Mouse (Mus musculus) limb, embryonic 11.5 days (tissue): ENCODE results near the gene Uvssa. TPM values are rescaled to one million over a fixed set of nuclear protein-coding genes. Genes with fewer than 3 reads are reported as not detected.
A peak's percentile ranks its signal among the peaks of the same experiment; 100 is the strongest.

Source experiments
- ATAC-seq: fragments of 200-750 bp; cut with Nextera tagmentation; 2 replicates; pipeline ENCODE4 v1.8.0; 2017; ENCODE audit warnings: low read depth; ENCODE audit not compliant: insufficient number of reproducible peaks, low FRiP score, low TSS enrichment
- DNase-seq: peaks from one replicate; pipeline ENCODE4 v3.0.0-alpha.2; 2015; ENCODE audit warnings: low spot score
- H3K27ac ChIP-seq: fragments of 300-500 bp; sonication (generic); replicated peaks from 2 replicates; pipeline ENCODE4 v1.5.1; 2014; ENCODE audit warnings: low read depth, mild to moderate bottlenecking, low read length
- H3K27me3 ChIP-seq: fragments of 300-500 bp; sonication (generic); 2 replicates; pipeline ENCODE4 v1.6.1; 2014; ENCODE audit warnings: mild to moderate bottlenecking, low read length, mixed read lengths; ENCODE audit not compliant: control insufficient read depth, insufficient read depth
- H3K36me3 ChIP-seq: fragments of 300-500 bp; sonication (generic); 2 replicates; pipeline ENCODE4 v1.6.1; 2014; ENCODE audit warnings: mild to moderate bottlenecking, low read length, moderate library complexity, mixed read lengths; ENCODE audit not compliant: control insufficient read depth, insufficient read depth
- H3K4me1 ChIP-seq: fragments of 300-500 bp; sonication (generic); 2 replicates; pipeline ENCODE4 v1.6.1; 2014; ENCODE audit warnings: low read length, mixed read lengths; ENCODE audit not compliant: control insufficient read depth, insufficient read depth
- H3K4me2 ChIP-seq: fragments of 300-500 bp; sonication (generic); 2 replicates; pipeline ENCODE4 v1.6.1; 2014; ENCODE audit warnings: low read depth, mild to moderate bottlenecking, moderate library complexity; ENCODE audit not compliant: severe bottlenecking
- H3K4me3 ChIP-seq: fragments of 300-500 bp; sonication (generic); 2 replicates; pipeline ENCODE4 v1.5.1; 2014; ENCODE audit warnings: low read depth, low read length
- H3K9ac ChIP-seq: fragments of 300-500 bp; sonication (generic); 2 replicates; pipeline ENCODE4 v1.6.1; 2014; ENCODE audit warnings: mild to moderate bottlenecking, low read length
- H3K9me3 ChIP-seq: fragments of 300-500 bp; sonication (generic); 2 replicates; pipeline ENCODE4 v1.6.1; 2016; ENCODE audit warnings: low read length; ENCODE audit not compliant: control insufficient read depth
- WGBS: fragments of 180-500 bp; shearing (Covaris S2); extraction: QIAGEN DNeasy Blood & Tissue Kit; methylation state at CpG from one replicate; pipeline ENCODE4 v1.1.7; 2014; 5-methylcytosine and 5-hydroxymethylcytosine counted together
- polyA plus RNA-seq: library from polyadenylated mRNA; unstranded; fragments of >200 nt; fragmentation: Nextera tagmentation; extraction: Ambion mirVana; gene quantifications from 2 replicates; pipeline ENCODE4 v1.2.1, GENCODE M21; 2014

Gene Uvssa
- polyA plus RNA-seq, 1 experiment from 2014 or later, result 8.6 TPM

GRCm38 (mm10) chr5:33431173-33432005 lies 53.0 kb downstream of the Uvssa start:
- peak; percentile 62 for DNase-seq
- Histone ChIP-seq H3K27ac (no peak overlapping the region), H3K9me3 (no peaks in the 10 kb centered on the region), H3K4me1 (peaks cover 19% of the 10 kb centered on the region), H3K9ac (0 out of 2 replicates have a peak overlapping the region, but pooled peaks have one; percentile 4), H3K4me3 (peak overlapping the region; percentile 24), H3K4me2 (peak overlapping the region; percentile 27; the same call in 1 of the 2 replicates), H3K27me3 (peaks cover 85% of the 10 kb centered on the region), H3K36me3 (no peaks in the 10 kb centered on the region)
- ATAC-seq, result no peak
- under 1% methylated on average over 77 of the region's 77 CpGs for WGBS

- H3K9me3 ChIP-seq, result no peaks in the 10 kb centered on the region
- ATAC-seq (no peak), DNase-seq (peak; percentile 49)
Observed at GRCm38 (mm10) chr5:33432057-33432935, 53.9 kb downstream of the Uvssa start.

GRCm38 (mm10) chr5:33433201-33434138 lies 55.1 kb downstream of the Uvssa start, which contains the start of gene Nkx1-1:
Gene Nkx1-1, minus strand, starts transcription at chr5:33433976.
- WGBS, result under 1% methylated on average over 86 of the region's 90 CpGs
- Histone ChIP-seq H3K27ac (no peak within 1 kb of the TSS), H3K9ac (no peak within 1 kb of the TSS), H3K9me3 (no peaks in the 10 kb centered on the region), H3K4me3 (peak within 1 kb of the TSS; percentile 12; the same call in 1 of the 2 replicates), H3K36me3 (no peaks in the 10 kb centered on the region), H3K4me2 (peak within 1 kb of the TSS; percentile 29), H3K4me1 (peaks cover 19% of the 10 kb centered on the region), H3K27me3 (peaks cover 97% of the 10 kb centered on the region)
- ATAC-seq (no peak), DNase-seq (peak; percentile 46)

More at GRCm38 (mm10) chr5:33432057-33432935, 53.9 kb downstream of the Uvssa start:
- Histone ChIP-seq H3K4me2 (no peak overlapping the region), H3K4me3 (no peak overlapping the region), H3K4me1 (peaks cover 19% of the 10 kb centered on the region), H3K9ac (no peak overlapping the region), H3K27me3 (peaks cover 94% of the 10 kb centered on the region), H3K27ac (no peak overlapping the region), H3K36me3 (no peaks in the 10 kb centered on the region)
- under 1% methylated on average over 39 of the region's 39 CpGs for WGBS

GRCm38 (mm10) chr5:33434141-33434780 lies 55.9 kb downstream of the Uvssa start:
- H3K4me1 ChIP-seq, result peaks cover 19% of the 10 kb centered on the region
- H3K36me3 ChIP-seq, result no peaks in the 10 kb centered on the region
- peaks cover 90% of the 10 kb centered on the region for H3K27me3 ChIP-seq
- peak overlapping the region; percentile 12; the same call in 1 of the 2 replicates for H3K4me3 ChIP-seq
- WGBS, result under 1% methylated on average over 59 of the region's 60 CpGs
- peak overlapping the region; percentile 29 for H3K4me2 ChIP-seq
- H3K27ac ChIP-seq, result no peak overlapping the region
- no peak overlapping the region for H3K9ac ChIP-seq
- H3K9me3 ChIP-seq, result no peaks in the 10 kb centered on the region
- DNase-seq (peak; percentile 51), ATAC-seq (no peak)

- no peak overlapping the region for H3K9ac ChIP-seq
- H3K27me3 ChIP-seq, result peaks cover 81% of the 10 kb centered on the region
- no peak overlapping the region for H3K4me2 ChIP-seq
- peaks cover 19% of the 10 kb centered on the region for H3K4me1 ChIP-seq
- H3K36me3 ChIP-seq, result no peaks in the 10 kb centered on the region
- ATAC-seq (no peak), DNase-seq (no peak)
- no peaks in the 10 kb centered on the region for H3K9me3 ChIP-seq
- no peak overlapping the region for H3K4me3 ChIP-seq
- H3K27ac ChIP-seq, result no peak overlapping the region
- WGBS, result 1% methylated on average over 26 of the region's 26 CpGs
Observed at GRCm38 (mm10) chr5:33435151-33435550, 56.8 kb downstream of the Uvssa start.

- H3K4me3 ChIP-seq, result no peak overlapping the region
- no peak for ATAC-seq
- peaks cover 14% of the 10 kb centered on the region; the same call in 1 of the 2 replicates for H3K4me1 ChIP-seq
- H3K9ac ChIP-seq, result no peak overlapping the region
- H3K27ac ChIP-seq, result no peak overlapping the region
- no peaks in the 10 kb centered on the region for H3K36me3 ChIP-seq
- no peak for DNase-seq
- WGBS, result 1% methylated on average over 4 of the region's 4 CpGs
- no peaks in the 10 kb centered on the region for H3K9me3 ChIP-seq
- no peak overlapping the region for H3K4me2 ChIP-seq
- H3K27me3 ChIP-seq, result peaks cover 77% of the 10 kb centered on the region
Observed at GRCm38 (mm10) chr5:33435941-33436340, 57.6 kb downstream of the Uvssa start.

- Histone ChIP-seq H3K4me1 (peaks cover 14% of the 10 kb centered on the region; the same call in 1 of the 2 replicates), H3K4me2 (no peak overlapping the region), H3K36me3 (no peaks in the 10 kb centered on the region), H3K9me3 (no peaks in the 10 kb centered on the region), H3K4me3 (no peak overlapping the region), H3K27me3 (peaks cover 72% of the 10 kb centered on the region), H3K27ac (no peak overlapping the region), H3K9ac (no peak overlapping the region)
- ATAC-seq (peak; percentile 80), DNase-seq (peak; percentile 99)
- WGBS, result 2% methylated on average over 23 of the region's 23 CpGs
Observed at GRCm38 (mm10) chr5:33438214-33438613, 59.9 kb downstream of the Uvssa start.
